Mouse (Mus musculus) forebrain, postnatal 0 days (tissue): ENCODE results near the gene Rfxank. TPM values are rescaled to one million over a fixed set of nuclear protein-coding genes. Genes with fewer than 3 reads are reported as not detected.
A peak's percentile ranks its signal among the peaks of the same experiment; 100 is the strongest.

Source experiments
- ATAC-seq: fragments of 200-750 bp; cut with Nextera tagmentation; 2 replicates; pipeline ENCODE4 v1.8.0; 2017; ENCODE audit warnings: mild to moderate bottlenecking, moderate library complexity
- DNase-seq: peaks from one replicate; pipeline ENCODE4 v3.0.0-alpha.2; 2015
- H3K27ac ChIP-seq: fragments of 300-500 bp; sonication (generic); 2 replicates; pipeline ENCODE4 v1.5.1; 2014; ENCODE audit warnings: low read depth, mild to moderate bottlenecking, antibody characterized with exemption, low read length, moderate library complexity, mixed read lengths
- H3K27me3 ChIP-seq: fragments of 300-500 bp; sonication (generic); 2 replicates; pipeline ENCODE4 v1.6.1; 2014; ENCODE audit warnings: mild to moderate bottlenecking, low read length, mixed read lengths; ENCODE audit not compliant: insufficient read depth
- H3K36me3 ChIP-seq: fragments of 300-500 bp; sonication (generic); 2 replicates; pipeline ENCODE4 v1.6.1; 2014; ENCODE audit warnings: mild to moderate bottlenecking, moderate library complexity; ENCODE audit not compliant: insufficient read depth
- H3K4me1 ChIP-seq: fragments of 300-500 bp; sonication (generic); 2 replicates; pipeline ENCODE4 v1.6.1; 2014; ENCODE audit warnings: antibody characterized with exemption; ENCODE audit not compliant: insufficient read depth
- H3K4me2 ChIP-seq: fragments of 300-500 bp; sonication (generic); 2 replicates; pipeline ENCODE4 v1.6.1; 2014; ENCODE audit warnings: low read depth, mild to moderate bottlenecking, moderate library complexity
- H3K4me3 ChIP-seq: fragments of 300-500 bp; sonication (generic); 2 replicates; pipeline ENCODE4 v1.5.1; 2014; ENCODE audit warnings: low read depth, low read length, mixed read lengths
- H3K9ac ChIP-seq: fragments of 300-500 bp; sonication (generic); 2 replicates; pipeline ENCODE4 v1.6.1; 2014; ENCODE audit warnings: mild to moderate bottlenecking
- H3K9me3 ChIP-seq: fragments of 300-500 bp; sonication (generic); 2 replicates; pipeline ENCODE4 v1.6.1; 2016; ENCODE audit warnings: low read length
- CTCF ChIP-seq: sonication (generic); IDR thresholded peaks from 2 replicates; pipeline ENCODE4 v1.5.1; 2016; ENCODE audit warnings: antibody characterized with exemption, control low read depth, low read depth
- WGBS: fragments of 180-500 bp; shearing (Covaris S2); extraction: QIAGEN DNeasy Blood & Tissue Kit; methylation state at CpG from one replicate; pipeline ENCODE4 v1.1.7; 2014; 5-methylcytosine and 5-hydroxymethylcytosine counted together
- polyA plus RNA-seq: library from polyadenylated mRNA; unstranded; fragments of >200 nt; fragmentation: Nextera tagmentation; extraction: Ambion mirVana; gene quantifications from 2 replicates; pipeline ENCODE4 v1.2.1, GENCODE M21; 2015
- total RNA-seq: library from RNA; depleted of rRNA; stranded (reverse); fragments of >200 nt; gene quantifications from 2 replicates; pipeline ENCODE4 v1.2.3, GENCODE M21; 2014

The Rfxank gene
- total and polyA plus RNA-seq, 2 experiments from 2014 or later, result 7.9 to 10.2 TPM

DNA sequence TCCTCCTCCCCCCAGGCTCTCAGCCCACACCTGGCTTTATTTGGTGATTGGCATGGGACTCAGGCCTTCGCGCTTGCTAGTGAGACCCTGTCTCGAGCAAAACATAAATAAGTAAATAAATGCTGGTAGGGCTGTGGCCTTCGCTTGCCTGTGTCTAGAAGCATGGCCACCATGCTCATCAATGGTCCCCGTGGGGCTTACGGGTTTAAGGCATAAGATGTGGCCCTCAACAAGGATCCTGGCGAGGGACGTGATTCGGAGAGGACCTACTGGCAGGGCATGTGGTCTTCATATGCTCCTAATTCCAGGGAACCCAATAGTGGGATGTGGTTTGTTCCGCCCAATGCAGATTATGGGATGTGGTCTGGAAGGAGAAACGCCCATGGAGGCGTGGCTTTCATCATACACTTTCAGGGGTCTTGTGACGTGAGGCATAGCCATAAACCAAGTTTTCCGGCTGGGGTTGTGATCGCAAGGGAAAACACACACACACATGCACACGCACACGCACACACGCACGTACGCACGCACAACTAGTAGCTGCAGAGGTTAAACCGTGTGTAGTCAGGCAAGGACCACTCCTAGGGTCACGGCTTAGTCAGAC is 27.7 kb downstream of the Rfxank start:
- no peaks in the 10 kb centered on the region for H3K27me3 ChIP-seq
- H3K9me3 ChIP-seq, result no peaks in the 10 kb centered on the region
- H3K4me3 ChIP-seq, result no peak overlapping the region
- H3K27ac ChIP-seq, result no peak overlapping the region
- 68% methylated on average over 23 of the region's 23 CpGs for WGBS
- H3K4me1 ChIP-seq, result no peaks in the 10 kb centered on the region
- ATAC-seq, result 0 out of 2 replicates have a peak, but pooled peaks have one; percentile 7
- H3K9ac ChIP-seq, result no peak overlapping the region
- DNase-seq, result peak; percentile 25
- H3K36me3 ChIP-seq, result peaks cover 96% of the 10 kb centered on the region
- no peak for TF ChIP-seq CTCF
- H3K4me2 ChIP-seq, result no peak overlapping the region

DNA sequence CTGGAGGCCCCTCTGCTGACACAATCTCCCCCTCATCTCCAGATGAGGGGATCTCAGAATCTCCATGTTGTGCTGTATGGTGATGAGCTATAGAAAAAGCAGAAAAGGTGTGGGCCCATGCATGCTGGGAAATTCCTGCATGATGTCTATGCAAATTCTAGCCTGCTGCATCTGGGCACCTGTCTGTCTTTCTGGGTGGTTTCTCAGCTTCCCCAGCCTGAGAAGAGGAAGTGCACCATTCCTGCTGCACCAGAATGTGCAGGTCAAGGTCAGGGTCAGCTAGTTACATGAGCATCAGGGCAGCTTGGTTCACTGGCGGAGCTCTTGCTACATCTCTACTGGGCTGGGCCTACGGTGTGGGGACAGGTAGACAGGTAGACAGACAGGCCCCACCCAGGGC is 28.5 kb downstream of the Rfxank start:
- no peak for ATAC-seq
- DNase-seq, result no peak
- Histone ChIP-seq H3K4me1 (no peaks in the 10 kb centered on the region), H3K4me3 (no peak overlapping the region), H3K36me3 (peaks cover 90% of the 10 kb centered on the region), H3K27ac (no peak overlapping the region), H3K9me3 (no peaks in the 10 kb centered on the region), H3K4me2 (no peak overlapping the region), H3K27me3 (no peaks in the 10 kb centered on the region), H3K9ac (no peak overlapping the region)
- TF ChIP-seq CTCF, result no peak
- WGBS, result 95% methylated on average over 2 of the region's 2 CpGs

DNA sequence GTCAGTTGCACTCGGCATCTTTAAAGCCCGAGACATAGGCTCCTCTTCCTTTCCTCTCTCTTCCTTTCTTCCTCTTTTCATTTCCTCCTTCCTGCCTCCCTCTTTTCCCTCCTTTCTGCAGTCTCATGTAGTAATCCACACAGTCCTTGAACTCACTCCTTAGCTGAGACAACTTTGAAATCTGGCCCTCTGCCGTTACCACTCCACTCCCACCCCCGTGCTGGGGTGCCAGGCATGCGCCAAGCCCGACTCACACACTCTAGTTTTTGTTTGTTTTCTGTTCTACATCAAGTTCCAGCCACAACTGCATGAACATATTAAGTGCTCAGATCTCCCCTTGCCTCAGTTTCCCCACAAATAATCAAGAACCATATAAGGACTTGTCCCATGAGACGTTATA is 34.0 kb downstream of the Rfxank start:
- no peaks in the 10 kb centered on the region for H3K27me3 ChIP-seq
- H3K4me3 ChIP-seq, result no peak overlapping the region
- no peak for DNase-seq
- WGBS, result 75% methylated on average over 7 of the region's 7 CpGs
- no peak overlapping the region for H3K4me2 ChIP-seq
- H3K9ac ChIP-seq, result no peak overlapping the region
- no peak overlapping the region for H3K27ac ChIP-seq
- H3K36me3 ChIP-seq, result peaks cover 81% of the 10 kb centered on the region
- H3K4me1 ChIP-seq, result no peaks in the 10 kb centered on the region
- H3K9me3 ChIP-seq, result no peaks in the 10 kb centered on the region
- ATAC-seq, result no peak
- TF ChIP-seq CTCF, result no peak

DNA sequence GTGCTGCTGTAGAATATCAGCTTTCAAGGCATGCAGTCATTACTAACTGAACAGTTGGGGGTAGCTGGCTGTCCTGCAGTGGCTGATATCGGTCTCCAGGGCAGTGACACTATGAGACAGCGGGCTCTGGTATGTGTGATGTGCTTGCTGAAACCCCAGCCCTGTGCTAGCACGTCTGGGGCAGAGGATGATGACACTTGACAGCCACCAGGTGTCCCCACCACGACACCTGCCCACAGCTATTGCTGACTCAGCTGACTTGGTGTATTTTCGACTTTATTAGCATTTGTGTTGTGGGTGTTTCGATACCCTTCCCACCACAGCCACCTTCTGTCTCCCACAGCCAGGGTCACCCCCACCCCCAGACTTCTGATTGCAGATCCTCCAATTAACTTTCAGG is 34.4 kb downstream of the Rfxank start:
- H3K27me3 ChIP-seq, result no peaks in the 10 kb centered on the region
- H3K4me2 ChIP-seq, result no peak overlapping the region
- no peak overlapping the region for H3K9ac ChIP-seq
- WGBS, result 15% methylated on average over 6 of the region's 6 CpGs
- peaks cover 81% of the 10 kb centered on the region for H3K36me3 ChIP-seq
- no peak overlapping the region for H3K27ac ChIP-seq
- no peaks in the 10 kb centered on the region for H3K9me3 ChIP-seq
- peak; percentile 64 for TF ChIP-seq CTCF
- peak; percentile 54 for ATAC-seq
- no peak for DNase-seq
- H3K4me3 ChIP-seq, result no peak overlapping the region
- no peaks in the 10 kb centered on the region for H3K4me1 ChIP-seq

DNA sequence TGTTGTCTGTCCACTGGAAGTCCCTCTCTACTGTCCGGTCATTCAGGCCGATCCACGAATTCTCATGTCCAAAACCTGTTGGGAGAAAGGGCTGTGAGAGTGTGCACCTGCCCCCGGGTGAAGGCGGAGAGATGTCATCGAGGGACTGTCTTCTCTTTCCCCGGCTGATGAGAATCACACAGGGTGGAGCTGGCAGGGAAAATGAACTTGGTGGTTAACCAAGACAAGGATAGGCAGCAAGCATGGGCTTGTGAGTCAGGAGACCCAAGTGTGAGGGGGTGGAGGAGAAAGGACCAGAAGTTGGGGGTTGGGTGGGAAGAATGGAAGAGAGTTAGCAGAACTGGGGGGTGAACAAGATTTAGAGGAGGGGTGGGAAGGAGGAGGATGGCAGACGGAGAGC is 38.7 kb downstream of the Rfxank start:
- Histone ChIP-seq H3K27ac (no peak overlapping the region), H3K9ac (no peak overlapping the region), H3K4me2 (no peak overlapping the region), H3K4me3 (no peak overlapping the region), H3K36me3 (peaks cover 90% of the 10 kb centered on the region), H3K4me1 (no peaks in the 10 kb centered on the region), H3K27me3 (no peaks in the 10 kb centered on the region), H3K9me3 (no peaks in the 10 kb centered on the region)
- TF ChIP-seq CTCF, result no peak
- no peak for DNase-seq
- no peak for ATAC-seq
- WGBS, result 90% methylated on average over 8 of the region's 8 CpGs

DNA sequence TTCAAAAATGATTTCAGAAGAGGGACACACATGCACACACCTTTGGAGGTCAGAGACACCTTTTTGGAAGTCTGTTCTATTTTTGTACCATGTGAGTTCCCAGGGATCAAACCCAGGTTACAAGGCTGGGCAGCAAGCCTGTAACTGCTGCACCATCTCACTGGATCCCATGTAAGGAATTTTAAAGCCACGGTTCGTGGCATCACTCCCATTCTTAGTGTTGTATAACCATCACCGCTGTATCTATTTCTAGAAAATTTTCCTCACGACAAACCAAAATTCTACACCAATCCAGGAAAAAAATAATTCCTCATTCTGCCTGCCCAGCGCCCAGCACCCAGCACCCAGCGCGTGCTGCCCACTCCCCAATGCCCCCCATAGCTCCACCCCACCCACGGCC is 39.7 kb downstream of the Rfxank start:
- DNase-seq, result no peak

DNA sequence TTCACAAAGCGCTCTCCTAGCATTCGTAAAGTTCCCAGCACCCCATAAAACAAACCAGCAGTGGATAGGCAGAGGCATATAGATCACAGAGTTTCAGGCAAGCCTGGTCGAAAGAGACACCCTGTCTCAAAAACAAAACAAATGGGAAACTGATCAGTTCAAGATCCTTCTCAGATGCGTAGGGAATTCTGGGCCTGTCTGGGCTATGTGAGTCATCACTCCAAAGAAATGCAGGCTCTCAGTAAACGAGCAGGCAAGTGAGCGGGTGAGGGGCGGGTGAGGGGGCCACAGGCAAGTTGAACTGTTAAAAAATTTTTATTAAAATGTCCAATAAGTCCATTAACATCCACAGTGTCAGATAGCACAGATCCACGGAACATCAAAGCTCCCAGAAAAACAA is 46.2 kb downstream of the Rfxank start:
- DNase-seq, result no peak
- no peak overlapping the region for H3K4me3 ChIP-seq

More for the DNA sequence above, 39.7 kb downstream of the Rfxank start:
- H3K27me3 ChIP-seq, result no peaks in the 10 kb centered on the region
- no peaks in the 10 kb centered on the region for H3K4me1 ChIP-seq
- no peak overlapping the region for H3K4me3 ChIP-seq
- TF ChIP-seq CTCF, result no peak
- no peaks in the 10 kb centered on the region for H3K9me3 ChIP-seq
- ATAC-seq, result no peak
- H3K4me2 ChIP-seq, result no peak overlapping the region
- WGBS, result 79% methylated on average over 8 of the region's 8 CpGs
- H3K27ac ChIP-seq, result no peak overlapping the region
- no peak overlapping the region for H3K9ac ChIP-seq
- peaks cover 92% of the 10 kb centered on the region for H3K36me3 ChIP-seq

More for the DNA sequence above, 46.2 kb downstream of the Rfxank start:
- no peak overlapping the region for H3K9ac ChIP-seq
- no peak overlapping the region for H3K4me2 ChIP-seq
- H3K9me3 ChIP-seq, result no peaks in the 10 kb centered on the region
- WGBS, result 66% methylated on average over 8 of the region's 8 CpGs
- no peak overlapping the region for H3K27ac ChIP-seq
- H3K4me1 ChIP-seq, result peaks cover 9% of the 10 kb centered on the region; the same call in 1 of the 2 replicates
- no peak for ATAC-seq
- H3K27me3 ChIP-seq, result no peaks in the 10 kb centered on the region; the same call in 1 of the 2 replicates
- peaks cover 36% of the 10 kb centered on the region for H3K36me3 ChIP-seq
- TF ChIP-seq CTCF, result no peak
